Mouse (Mus musculus) megakaryocyte-erythroid progenitor cell, adult 5-6 weeks (primary cell): Measurements from ENCODE around the gene Snx19. TPM values are rescaled to one million over a fixed set of nuclear protein-coding genes. Genes with fewer than 3 reads are reported as not detected.
A peak's percentile ranks its signal among the peaks of the same experiment; 100 is the strongest.

ENCODE experiments used
- ATAC-seq: replicated peaks from 2 replicates; pipeline ENCODE4 v1.8.0; 2016; ENCODE audit warnings: mild to moderate bottlenecking, inconsistent platforms; ENCODE audit not compliant: severe bottlenecking, poor library complexity, low FRiP score, low TSS enrichment
- total RNA-seq, 2 experiments: library from RNA; stranded (forward) in 1 of 2; stranded (reverse) in 1 of 2; fragments of 200-1000, 215-1000 nt in 1 of 2; fragments of >200 nt in 1 of 2; fragmentation: Nextera tagmentation in 1 of 2; gene quantifications; 2 replicates each; pipeline ENCODE4 v1.2.3; 2014 to 2017

Snx19 gene
- total RNA-seq (2014; fragmentation: Nextera tagmentation): 11.3 and 16.5 TPM in 2 replicates
- total RNA-seq (2017): 13.3 and 13.9 TPM in 2 replicates

DNA sequence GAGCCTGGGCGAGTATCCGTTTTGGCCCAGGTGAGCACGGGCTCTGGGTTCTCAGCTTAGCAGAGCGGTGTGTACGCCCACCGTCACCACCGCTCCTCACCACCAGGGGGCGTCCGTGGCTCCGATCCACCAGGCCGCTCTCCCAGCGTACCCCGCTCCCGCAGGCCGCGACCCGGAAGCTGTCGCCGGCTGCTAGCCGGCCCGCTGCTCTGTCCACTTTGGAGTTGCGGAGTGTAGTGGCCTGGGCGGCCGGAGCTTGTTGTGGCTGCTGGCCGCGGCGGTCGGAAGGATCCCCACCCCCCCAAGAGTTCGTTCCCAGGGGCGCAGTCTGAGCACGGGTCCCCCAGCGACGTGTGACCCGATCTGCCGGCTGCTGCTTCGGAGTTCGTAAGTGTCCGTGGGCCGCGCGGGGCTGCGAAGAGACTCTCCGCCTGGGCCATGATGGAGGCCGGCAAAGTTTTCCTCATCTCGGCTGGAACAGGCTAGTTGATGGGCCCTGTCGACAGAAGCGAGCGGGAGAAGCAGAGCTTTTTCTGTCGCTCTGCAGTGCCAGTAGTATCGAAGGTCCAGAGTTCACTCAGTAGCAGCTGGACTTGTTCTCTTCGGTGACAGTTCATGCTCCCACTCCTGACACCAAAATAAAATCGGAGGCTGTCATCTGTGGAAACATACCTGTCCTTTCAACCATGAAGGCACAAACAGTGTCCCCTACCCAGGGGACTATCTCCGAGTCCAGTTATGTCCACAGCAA lies at the start of gene Snx19:
Gene Snx19, plus strand, starts transcription at position 227 of the 751 bp plus-strand sequence.
- ATAC-seq: peak; percentile 97

DNA sequence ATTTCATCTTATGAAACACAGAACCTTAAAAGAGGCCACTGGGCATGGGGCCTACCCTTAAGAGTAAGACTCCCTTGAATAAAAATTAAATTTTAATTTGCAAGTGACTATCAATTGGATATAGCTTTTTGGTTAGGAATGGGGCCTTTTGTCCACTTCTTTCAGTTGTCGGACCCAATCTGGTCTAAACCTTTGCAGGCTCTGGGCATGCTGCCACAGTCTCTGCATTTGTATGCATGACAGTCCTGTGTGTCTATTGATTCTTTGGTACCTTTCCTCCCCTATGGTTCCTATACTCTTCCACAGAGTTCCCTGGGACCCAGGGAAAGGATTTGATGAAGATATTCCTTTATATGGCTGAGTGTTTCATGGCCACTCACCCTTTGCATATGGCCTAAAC lies 26.1 kb upstream of the Snx19 start:
- ATAC-seq: no peak

DNA sequence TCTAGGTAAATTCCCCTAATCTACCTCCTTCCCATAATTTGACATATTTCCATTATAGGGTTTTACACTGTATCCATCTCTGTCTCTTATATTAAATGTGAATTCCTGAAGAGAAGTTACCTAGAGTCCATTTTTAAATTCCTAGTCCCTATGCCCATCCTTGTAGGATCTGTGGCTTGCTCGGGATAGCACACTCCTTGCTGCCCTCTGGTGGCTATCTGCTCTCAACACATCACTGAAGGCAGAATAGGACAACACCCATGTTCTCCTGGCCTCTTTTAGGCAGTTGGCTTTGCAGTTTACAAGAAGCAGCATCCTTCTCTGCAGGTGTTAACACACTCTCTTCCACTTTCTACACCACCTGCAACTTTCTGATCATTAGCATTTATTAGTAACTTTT lies 4.0 kb upstream of the Snx19 start:
- ATAC-seq: peak; percentile 76

DNA sequence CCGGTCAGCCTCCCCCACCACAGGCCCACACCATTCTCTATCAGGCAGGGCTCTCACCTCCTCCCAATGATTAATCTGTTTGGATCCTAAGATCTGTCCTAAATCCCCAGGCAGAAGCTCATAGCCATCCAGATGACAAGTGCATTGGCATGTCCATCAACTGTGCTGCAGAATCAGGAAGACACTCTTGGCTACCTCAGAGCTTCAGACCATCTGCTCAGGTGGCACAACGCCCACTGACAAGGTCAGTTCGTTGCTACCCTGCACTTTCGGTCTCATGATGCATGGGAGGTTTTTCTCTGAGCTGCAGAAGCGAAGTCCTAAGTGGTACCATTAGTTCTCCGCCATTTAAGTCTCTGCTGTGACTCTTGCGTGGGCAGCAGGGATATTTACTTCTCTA lies 1.7 kb upstream of the Snx19 start:
- ATAC-seq: no peak

DNA sequence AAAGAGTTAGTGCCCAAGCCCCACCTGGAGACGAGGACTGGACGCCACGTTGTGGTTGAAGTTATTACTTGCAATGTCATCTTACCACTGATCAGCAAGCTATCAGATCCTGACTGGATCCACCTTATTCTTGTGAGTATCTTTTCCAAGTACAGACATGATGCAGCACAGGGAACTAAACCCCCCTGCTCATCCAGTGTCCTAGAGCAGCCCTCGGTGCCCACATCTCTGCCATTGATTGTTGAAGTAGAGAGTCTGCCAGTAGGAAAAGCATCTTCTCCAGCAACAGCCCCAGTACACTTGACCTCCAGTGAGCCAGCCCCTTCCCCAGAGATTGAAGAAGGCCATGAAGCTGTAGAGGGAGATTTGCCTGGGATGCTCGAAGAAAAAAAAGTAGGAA lies 1.3 kb downstream of the Snx19 start:
- no peak for ATAC-seq

DNA sequence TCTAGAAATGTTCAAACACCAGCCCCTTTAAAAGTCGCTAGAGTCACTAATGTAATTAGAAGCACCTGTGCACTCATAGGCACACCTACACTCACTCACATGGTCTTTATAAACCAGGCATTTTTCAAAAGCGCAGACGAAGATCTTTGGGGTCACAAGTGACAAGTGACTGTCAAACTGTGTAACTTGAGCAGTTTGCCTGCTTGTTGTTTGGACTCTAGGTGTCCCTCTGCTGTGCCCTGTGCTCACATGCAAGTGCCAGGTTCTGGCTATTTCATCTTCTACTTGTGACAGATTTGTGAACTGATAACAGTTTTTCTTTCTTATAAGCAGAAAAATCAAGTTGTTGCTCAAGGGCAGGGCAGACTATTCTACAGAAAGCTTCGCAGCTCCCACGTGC lies 3.5 kb downstream of the Snx19 start:
- no peak for ATAC-seq

DNA sequence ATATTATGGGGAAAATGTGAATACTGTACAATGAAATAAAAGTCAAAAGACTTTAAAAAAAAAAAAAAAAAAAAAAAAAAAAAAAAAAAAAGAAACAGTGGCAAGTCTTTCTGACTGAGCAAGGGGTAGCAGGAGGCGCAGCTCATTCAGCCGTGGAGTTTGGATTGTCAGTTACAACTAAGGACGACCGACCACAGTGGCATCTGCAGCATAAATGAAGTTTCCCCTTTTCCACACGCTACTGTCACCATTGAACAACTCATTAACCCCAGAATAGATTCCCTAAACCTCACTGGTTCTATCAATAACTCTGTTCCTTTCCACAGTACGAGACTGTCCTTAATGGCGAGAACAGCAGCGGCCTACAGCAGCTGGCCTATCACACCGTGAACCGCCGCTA lies 5.0 kb downstream of the Snx19 start:
- ATAC-seq: no peak

DNA sequence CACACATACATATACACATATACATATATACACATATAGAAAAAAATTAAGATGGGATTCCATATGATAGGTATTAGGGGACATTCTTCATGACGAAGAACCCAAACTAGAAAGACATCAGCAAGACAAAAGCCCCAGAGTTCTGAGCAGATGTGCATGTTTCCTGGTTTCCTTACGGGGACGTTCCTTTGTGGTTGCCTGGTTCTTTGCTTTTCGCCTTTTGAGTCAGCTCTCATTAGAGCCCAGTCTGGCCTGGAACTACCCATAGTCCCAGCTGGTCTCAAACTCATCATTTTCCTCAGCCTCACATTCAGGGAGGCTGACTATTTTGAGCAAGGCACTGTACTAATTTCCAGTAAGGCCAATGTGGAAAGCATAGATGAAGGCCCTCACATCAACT lies 7.0 kb downstream of the Snx19 start:
- no peak for ATAC-seq

DNA sequence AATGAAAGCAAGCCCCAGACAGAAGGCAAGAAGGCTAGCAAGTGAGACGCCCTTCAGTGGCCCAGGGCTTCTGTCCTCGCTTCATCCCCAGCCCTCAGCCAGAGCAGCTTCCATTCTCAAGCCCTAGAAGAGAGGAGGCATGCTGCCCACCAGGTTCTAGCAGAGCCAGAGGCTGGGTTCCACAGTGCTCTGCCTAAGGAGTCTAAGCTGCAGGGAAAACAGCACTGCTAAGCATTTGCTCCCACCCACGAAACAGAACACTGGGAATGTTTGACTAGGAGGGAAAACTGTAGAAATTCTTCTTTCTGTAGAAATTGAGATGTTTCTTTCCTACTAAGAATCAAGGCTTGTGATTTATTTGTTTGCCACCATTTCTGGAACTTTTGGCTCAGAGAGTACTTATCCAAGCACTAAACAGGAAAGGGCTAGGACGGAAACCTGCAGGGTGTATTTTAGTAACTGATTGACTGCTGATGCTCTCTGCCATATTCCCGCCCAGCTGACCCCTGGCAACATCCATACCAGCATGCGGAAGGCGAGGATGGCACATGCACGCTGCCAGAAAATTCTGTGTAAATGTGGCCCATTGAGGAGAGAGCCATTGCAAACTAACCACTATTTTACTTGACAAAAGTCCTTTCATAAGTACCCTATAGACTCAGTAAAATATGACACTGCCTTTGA lies 9.1 kb downstream of the Snx19 start:
- ATAC-seq: no peak

DNA sequence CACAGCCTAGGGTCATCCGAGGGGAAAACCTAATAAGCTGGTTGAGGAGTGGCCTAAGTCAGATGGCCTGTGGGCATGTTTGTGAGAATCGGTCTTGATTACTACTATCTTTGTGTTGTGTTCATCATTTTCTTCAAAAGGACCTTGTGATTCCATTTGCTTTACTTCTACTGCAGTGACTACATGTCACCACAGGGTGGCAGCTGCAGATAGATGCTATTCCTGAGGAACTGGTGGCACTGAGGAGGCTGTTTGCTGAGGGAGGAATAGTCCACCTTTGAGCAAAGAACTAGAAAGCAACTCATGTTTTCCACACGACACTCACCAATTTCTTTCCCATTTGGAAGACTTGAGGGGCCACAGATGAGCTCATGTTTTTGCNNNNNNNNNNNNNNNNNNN lies 11.6 kb downstream of the Snx19 start:
- ATAC-seq: 0 out of 2 replicates have a peak, but pooled peaks have one; percentile 61

DNA sequence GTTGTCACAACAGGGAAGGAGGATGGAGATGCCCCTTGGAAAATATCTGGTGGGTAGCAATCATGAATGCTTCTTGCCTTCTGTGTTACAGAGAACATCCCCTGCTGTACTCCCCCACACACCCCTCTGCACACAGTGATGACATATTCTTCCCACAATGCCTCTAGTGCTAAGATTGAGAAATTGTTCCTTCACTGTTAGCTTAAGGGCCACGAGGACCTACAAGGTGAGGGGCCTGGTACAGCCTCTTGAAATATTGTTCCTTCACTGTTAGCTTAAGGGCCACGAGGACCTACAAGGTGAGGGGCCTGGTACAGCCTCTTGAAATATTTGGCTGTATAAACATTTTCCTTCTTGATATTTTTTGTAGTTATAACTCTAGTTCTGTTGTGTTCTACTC lies 14.9 kb downstream of the Snx19 start:
- no peak for ATAC-seq

DNA sequence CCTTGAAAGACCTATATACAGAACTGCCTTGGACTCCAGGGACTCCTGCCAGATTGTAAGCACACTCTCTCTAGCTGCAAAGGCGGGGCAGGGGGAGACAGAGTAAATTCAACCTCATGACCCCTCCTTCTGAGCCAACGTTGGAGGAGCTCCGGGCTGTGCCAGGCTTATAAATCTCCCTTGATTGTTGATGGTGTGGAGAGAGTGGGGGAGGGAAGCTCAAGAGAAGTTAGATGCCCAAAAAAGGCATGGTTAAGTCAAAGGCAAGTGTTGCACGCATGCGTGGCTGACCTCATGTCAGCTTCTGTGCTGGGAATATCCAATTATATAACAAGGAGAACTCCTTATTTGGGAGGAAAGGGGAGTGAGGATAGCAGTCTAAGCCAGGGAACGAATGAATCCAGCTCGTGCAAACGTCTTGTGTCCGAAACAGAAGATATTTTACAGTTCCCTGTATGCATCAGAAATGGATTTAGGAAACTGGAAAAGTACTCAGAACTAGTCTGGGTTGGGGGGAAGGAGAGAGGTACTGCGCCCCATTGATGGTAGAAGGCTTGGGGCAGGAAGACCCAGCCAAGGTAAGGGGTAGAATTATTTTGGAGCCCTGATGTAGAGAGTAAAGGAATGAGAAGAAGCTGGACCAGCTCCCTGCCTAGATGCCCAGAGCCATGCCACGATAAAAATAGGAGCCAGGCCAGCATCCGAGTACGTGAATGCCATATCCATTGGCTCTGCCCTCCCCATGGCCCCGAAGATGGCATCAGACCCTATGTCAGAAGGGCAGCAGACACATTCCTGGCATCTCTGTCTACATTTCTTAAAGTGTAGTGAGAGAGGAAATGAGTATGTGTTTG lies 18.6 kb downstream of the Snx19 start:
- ATAC-seq: no peak

DNA sequence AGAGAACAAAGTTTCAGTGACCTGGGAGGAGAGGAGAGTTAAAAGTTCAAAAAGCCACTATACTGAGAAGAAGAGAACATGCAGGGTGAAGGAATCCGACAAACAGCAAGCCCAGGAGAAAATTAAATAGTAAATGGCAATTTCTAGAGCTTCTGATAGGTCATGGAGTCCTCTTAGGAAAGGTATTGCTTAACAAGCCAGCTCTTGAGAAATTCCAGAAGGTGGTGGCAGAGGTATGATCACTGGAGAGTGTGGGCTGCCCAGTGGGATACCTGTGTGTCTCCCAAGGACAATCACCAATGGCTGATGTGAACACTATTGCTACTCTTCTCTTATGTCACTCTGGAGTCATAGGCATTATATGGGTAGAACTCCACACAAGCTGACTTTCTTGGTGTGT lies 19.2 kb downstream of the Snx19 start:
- ATAC-seq: no peak

DNA sequence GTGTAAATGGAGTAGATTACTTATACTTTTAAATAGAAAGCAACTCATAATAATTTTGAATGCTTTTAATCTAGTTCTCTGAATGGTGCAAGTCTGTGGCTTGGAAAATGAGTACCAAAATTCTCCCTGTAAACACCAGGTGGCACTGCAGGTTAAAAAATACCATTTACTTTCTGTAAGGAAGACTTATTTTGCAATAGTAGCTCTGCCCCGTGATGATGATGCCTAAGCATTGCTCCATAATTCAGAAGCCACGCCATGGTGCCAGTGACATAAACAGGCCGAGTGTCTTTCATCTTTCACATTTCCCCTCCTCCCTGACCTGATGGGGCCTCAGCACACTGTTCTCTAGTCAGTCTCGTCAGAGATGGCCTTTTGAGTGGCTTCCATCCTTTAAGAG lies 21.6 kb downstream of the Snx19 start:
- no peak for ATAC-seq

DNA sequence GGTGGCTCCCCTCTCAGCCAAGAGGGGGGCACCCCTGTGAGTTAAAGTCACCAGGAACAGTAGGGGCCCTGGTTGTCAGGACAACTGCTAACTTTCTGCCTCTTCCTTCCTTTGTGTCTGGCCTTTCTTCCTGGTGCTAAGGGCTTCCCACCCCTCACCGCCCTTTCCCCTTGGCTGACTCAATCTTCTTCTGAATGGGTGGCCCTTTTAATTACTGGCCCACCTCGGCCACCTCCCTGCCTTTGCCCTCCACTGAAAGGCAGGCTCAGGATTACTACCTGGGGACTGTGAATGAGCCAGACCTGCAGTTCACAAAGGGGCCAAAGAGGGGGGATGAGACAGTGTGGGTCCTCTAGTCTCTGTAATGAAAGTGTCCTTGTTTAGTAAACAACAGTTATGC lies 23.0 kb downstream of the Snx19 start:
- no peak for ATAC-seq

DNA sequence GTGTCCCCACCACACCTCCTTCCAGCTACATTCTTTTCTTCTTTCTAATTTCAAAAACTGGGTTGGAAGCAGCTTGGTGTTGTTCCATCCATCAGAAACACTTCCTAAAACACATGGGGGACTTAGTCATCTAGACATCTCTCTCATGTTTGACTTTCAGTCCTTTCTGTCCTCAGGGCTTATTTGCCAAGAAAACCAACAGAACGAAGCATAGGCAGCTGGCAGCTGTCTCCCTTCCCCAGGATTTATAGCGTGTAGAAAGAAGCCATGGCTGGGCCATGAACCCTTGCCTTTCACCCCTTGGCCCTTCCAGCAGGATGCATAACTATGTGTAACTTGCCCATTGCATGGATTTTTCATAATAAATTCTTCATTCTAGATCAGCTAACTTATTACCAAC lies 23.9 kb downstream of the Snx19 start:
- no peak for ATAC-seq

DNA sequence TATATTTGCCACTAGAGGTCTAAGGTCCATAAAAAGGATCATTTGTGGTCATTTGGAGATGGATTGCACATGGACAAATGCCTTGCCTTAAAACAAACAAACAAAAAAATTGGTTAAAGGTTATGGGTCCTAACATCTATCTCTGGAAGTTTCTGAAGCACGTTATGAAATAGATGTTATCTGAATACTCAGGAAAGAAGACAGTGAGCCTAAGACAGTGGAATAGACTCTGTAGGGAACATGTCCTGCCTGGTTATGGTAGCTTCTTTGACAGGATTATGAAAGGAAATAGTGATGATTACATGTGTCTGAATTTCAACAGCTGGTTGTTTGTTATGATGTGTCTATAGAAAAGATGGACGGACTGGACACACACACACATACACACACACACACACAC lies 27.6 kb downstream of the Snx19 start:
- ATAC-seq: no peak

DNA sequence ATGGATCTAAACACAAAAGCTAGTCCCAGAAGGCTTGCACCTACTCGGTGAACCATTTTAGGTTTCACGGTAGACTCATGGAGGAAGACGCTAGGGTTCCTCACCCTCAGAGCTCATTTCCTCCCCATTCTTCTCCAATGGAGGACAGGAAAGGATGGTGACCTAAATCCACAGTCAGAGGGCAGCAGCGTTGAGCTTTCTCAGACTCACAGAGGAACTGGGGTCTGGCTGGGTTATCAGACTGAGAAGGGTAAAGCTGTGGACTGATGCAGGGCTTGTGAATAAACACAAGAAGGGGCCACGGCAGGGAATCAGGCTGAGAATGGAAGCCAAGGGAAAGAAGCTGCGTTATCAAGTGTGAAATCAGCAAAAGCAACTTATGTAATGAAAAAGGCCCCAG lies 29.3 kb downstream of the Snx19 start:
- ATAC-seq: no peak

DNA sequence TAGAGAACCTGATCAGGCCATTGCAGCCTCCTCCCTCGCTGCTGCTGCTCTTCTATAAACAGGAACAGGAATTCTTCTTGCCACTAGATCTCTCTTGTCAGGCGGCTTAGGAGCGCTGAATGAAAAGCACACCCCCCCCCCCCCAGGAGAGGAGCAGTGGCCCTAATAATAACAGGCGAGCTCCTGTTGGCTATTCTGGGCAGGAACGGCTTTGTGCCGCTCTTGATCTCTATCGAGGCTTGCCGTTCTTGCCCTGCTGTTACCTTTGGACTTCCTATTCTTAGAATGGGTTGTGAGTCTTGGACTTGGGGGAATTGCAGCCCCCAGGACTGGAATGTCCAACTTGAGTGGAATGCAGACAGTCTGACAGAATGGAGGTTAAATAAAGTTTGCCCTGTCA lies 33.6 kb downstream of the Snx19 start:
- no peak for ATAC-seq

DNA sequence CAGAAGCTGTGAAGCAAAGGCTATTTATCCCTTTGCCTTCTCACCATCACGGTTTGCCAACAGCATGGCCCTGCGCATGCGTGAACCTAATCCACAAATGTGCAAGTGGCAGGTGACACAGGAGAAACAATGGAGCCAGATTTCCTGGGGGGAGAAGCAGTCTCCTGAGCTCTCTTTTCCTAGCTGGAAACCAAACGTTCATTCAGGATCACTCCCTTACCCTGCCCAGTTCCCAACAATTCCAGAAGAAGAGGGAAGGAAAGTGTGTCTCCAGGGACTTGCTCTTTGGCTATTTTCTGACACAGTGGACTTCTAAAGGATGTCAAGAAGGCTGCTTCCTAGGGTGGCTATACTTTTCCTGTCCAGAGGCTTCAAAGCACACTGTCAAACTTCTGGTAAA lies 37.8 kb downstream of the Snx19 start:
- ATAC-seq: no peak
